8 mouse cellular contexts compared by ENCODE assay signal in genomic region chr4:151932576-151933504, GRCm38 (mm10). TPM values are rescaled to one million over a fixed set of nuclear protein-coding genes. Genes with fewer than 3 reads are reported as not detected.
A peak's percentile ranks its signal among the peaks of the same experiment; 100 is the strongest.
DNase-seq lines count a peak whose midpoint lies in the region; ATAC-seq and TF ChIP-seq lines count a peak whose summit lies in the region.

No protein-coding gene starts in this region.

- H3K4me3 ChIP-seq in G1E (ENCODE audit: low read depth, low read length) = peak overlapping the region; percentile 100
- H3K4me3 ChIP-seq in hindbrain, embryonic 11.5 days (ENCODE audit: low read depth, low read length) = no peak overlapping the region
- H3K4me3 ChIP-seq in midbrain, embryonic 11.5 days (ENCODE audit: low read depth, low read length) = 0 out of 2 replicates have a peak overlapping the region, but pooled peaks have one; percentile 100

- H3K4me2 ChIP-seq in hindbrain, embryonic 11.5 days (replicated peaks; ENCODE audit: low read depth, low read length) = no peak overlapping the region
- H3K4me2 ChIP-seq in midbrain, embryonic 11.5 days = no peak overlapping the region

- no peak for TF ChIP-seq CTCF in G1E (IDR thresholded peaks at IDR 0.05; ENCODE audit: low read depth, low read length)

- H3K9me3 ChIP-seq in G1E (replicated peaks) = no peaks in the 10 kb centered on the region
- H3K9me3 ChIP-seq in hindbrain, embryonic 11.5 days (ENCODE audit: control insufficient read depth, low read length) = no peaks in the 10 kb centered on the region
- H3K9me3 ChIP-seq in midbrain, embryonic 11.5 days (ENCODE audit: control insufficient read depth, low read length) = no peaks in the 10 kb centered on the region

- no peak overlapping the region for H3K9ac ChIP-seq in hindbrain, embryonic 11.5 days (ENCODE audit: low read depth, low read length)
- no peak overlapping the region for H3K9ac ChIP-seq in midbrain, embryonic 11.5 days (ENCODE audit: low read length)

- WGBS in hindbrain, embryonic 11.5 days = 88% methylated on average over 13 of the region's 13 CpGs
- WGBS in midbrain, embryonic 11.5 days = 80% methylated on average over 13 of the region's 13 CpGs

- DNase-seq in cerebellum, postnatal 36 days = no peak
- no peak for DNase-seq in G1E (ENCODE audit: low spot score)
- DNase-seq in hindbrain, embryonic 11.5 days (ENCODE audit: low spot score) = no peak
- no peak for DNase-seq in midbrain, embryonic 11.5 days (ENCODE audit: low spot score, missing footprints)
- no peak for DNase-seq in retina, postnatal 1 day
- DNase-seq in left cerebral cortex, adult 18-20 months (ENCODE audit: low spot score in 2 of 2) = no peak
- no peak for DNase-seq in adrenal gland, postnatal 36 days

- peaks cover 13% of the 10 kb centered on the region for H3K27me3 ChIP-seq in G1E (ENCODE audit: insufficient read depth, low read length)
- no peaks in the 10 kb centered on the region for H3K27me3 ChIP-seq in hindbrain, embryonic 11.5 days (ENCODE audit: control insufficient read depth, insufficient read depth, low read length)
- H3K27me3 ChIP-seq in midbrain, embryonic 11.5 days (ENCODE audit: control insufficient read depth, insufficient read depth, low read length) = no peaks in the 10 kb centered on the region

- H3K36me3 ChIP-seq in G1E (replicated peaks) = peaks cover 24% of the 10 kb centered on the region
- H3K36me3 ChIP-seq in hindbrain, embryonic 11.5 days (ENCODE audit: control insufficient read depth, insufficient read depth, low read length) = no peaks in the 10 kb centered on the region
- no peaks in the 10 kb centered on the region for H3K36me3 ChIP-seq in midbrain, embryonic 11.5 days (ENCODE audit: control insufficient read depth, insufficient read depth, low read length)

- peaks cover 41% of the 10 kb centered on the region for H3K4me1 ChIP-seq in G1E (ENCODE audit: insufficient read depth, low read depth, low read length)
- peaks cover 3% of the 10 kb centered on the region; the same call in 1 of the 2 replicates for H3K4me1 ChIP-seq in hindbrain, embryonic 11.5 days (replicated peaks; ENCODE audit: control insufficient read depth, insufficient read depth, low read length)
- H3K4me1 ChIP-seq in midbrain, embryonic 11.5 days (ENCODE audit: control insufficient read depth, insufficient read depth, low read length) = peaks cover 7% of the 10 kb centered on the region; the same call in 1 of the 2 replicates

- ATAC-seq in cerebellum, adult (ENCODE audit: insufficient number of reproducible peaks, low FRiP score, low TSS enrichment) = peak; percentile 31; the same call in 1 of the 2 replicates
- no peak for ATAC-seq in G1E (ENCODE audit: extremely low read depth, insufficient number of reproducible peaks, low FRiP score, poor library complexity, severe bottlenecking)
- peak; percentile 79 for ATAC-seq in hindbrain, embryonic 11.5 days (ENCODE audit: low FRiP score)
- ATAC-seq in midbrain, embryonic 11.5 days (ENCODE audit: low FRiP score) = peak; percentile 79

- no peak overlapping the region for H3K27ac ChIP-seq in hindbrain, embryonic 11.5 days (ENCODE audit: low read depth, low read length)
- H3K27ac ChIP-seq in midbrain, embryonic 11.5 days (ENCODE audit: low read depth, low read length) = no peak overlapping the region

RNA-seq across cellular contexts. Expression of gene Dnajc11, which starts 0.7 kb away (rescaled TPM):
- total RNA-seq in G1E (2014; fragmentation: Nextera tagmentation) = 40.5 and 51.1 TPM in 2 replicates
- total RNA-seq in G1E (2017) = 69.6 and 97.1 TPM in 2 replicates
- polyA plus RNA-seq in G1E (2012) = 43.7 and 67.2 TPM in 2 replicates
- polyA plus RNA-seq in hindbrain, embryonic 11.5 days (2014; fragmentation: Nextera tagmentation; extraction: Ambion mirVana) = 73.8 and 80.1 TPM in 2 replicates
- 79.3 and 86.8 TPM in 2 replicates for polyA plus RNA-seq in midbrain, embryonic 11.5 days (2014; fragmentation: Nextera tagmentation; extraction: Ambion mirVana)
- total RNA-seq in left cerebral cortex, adult 18-20 months (2021) = 10 to 100 TPM; 58.6 to 61.5 TPM
- 10 to 100 TPM; 93.5 to 95.9 TPM for total RNA-seq in adrenal gland, postnatal 36 days (2021)

RNA-seq across cellular contexts. Expression of gene Thap3, which starts 56.0 kb away (rescaled TPM):
- 2.0 and 3.0 TPM in 2 replicates for total RNA-seq in G1E (2014; fragmentation: Nextera tagmentation)
- 0.82 and 1.6 TPM in 2 replicates for total RNA-seq in G1E (2017)
- 4.2 and 5.5 TPM in 2 replicates for polyA plus RNA-seq in G1E (2012)
- polyA plus RNA-seq in hindbrain, embryonic 11.5 days (2014; fragmentation: Nextera tagmentation; extraction: Ambion mirVana) = 20.0 and 20.4 TPM in 2 replicates
- polyA plus RNA-seq in midbrain, embryonic 11.5 days (2014; fragmentation: Nextera tagmentation; extraction: Ambion mirVana) = 21.9 and 24.6 TPM in 2 replicates
- 10 to 100 TPM; 16.9 to 23.7 TPM for total RNA-seq in left cerebral cortex, adult 18-20 months (2021)
- total RNA-seq in adrenal gland, postnatal 36 days (2021) = 10 to 100 TPM; 19.5 to 20.5 TPM

Comparison
In these comparisons a context has a peak if more than half of its experiments do, and no peak if none do; other contexts are left out.
1. RNA of gene Thap3, which starts 56.0 kb away (total RNA-seq): 16.9 to 23.7 TPM in left cerebral cortex, adult 18-20 months and 19.5 to 20.5 TPM in adrenal gland, postnatal 36 days; 0.82 to 3.0 TPM in G1E; every median in the first group is over 4 times any median in the second.